Mouse (Mus musculus): Measurements from ENCODE around the gene Egln3. TPM values are rescaled to one million over a fixed set of nuclear protein-coding genes. Genes with fewer than 3 reads are reported as not detected.

Gene Egln3
- polyA plus RNA-seq, 1 experiment from 2014 or later: 6.6 TPM

GRCm38 (mm10) chr12:54200856-54201255 lies 2.8 kb downstream of the Egln3 start:
- no peak for ATAC-seq (ENCODE audit: low FRiP score)
- Histone ChIP-seq H3K4me2 (peak overlapping the region; percentile 36), H3K27me3 (replicated peaks) (peaks cover 18% of the 10 kb centered on the region), H3K9me3 (replicated peaks) (no peaks in the 10 kb centered on the region), H3K36me3 (no peaks in the 10 kb centered on the region), H3K9ac (replicated peaks) (no peak overlapping the region), H3K4me3 (replicated peaks) (0 out of 2 replicates have a peak overlapping the region, but pooled peaks have one; percentile 9), H3K27ac (replicated peaks) (no peak overlapping the region), H3K4me1 (peaks cover 39% of the 10 kb centered on the region)
- WGBS: 31% methylated on average over 6 of the region's 6 CpGs

GRCm38 (mm10) chr12:54200172-54200571 lies 3.5 kb downstream of the Egln3 start:
- peaks cover 18% of the 10 kb centered on the region for H3K27me3 ChIP-seq (replicated peaks)
- H3K36me3 ChIP-seq: no peaks in the 10 kb centered on the region
- peak overlapping the region; percentile 12; the same call in 1 of the 2 replicates for H3K4me2 ChIP-seq
- no peak overlapping the region for H3K27ac ChIP-seq (replicated peaks)
- H3K4me1 ChIP-seq: peaks cover 41% of the 10 kb centered on the region
- H3K9ac ChIP-seq (replicated peaks): no peak overlapping the region
- no peaks in the 10 kb centered on the region for H3K9me3 ChIP-seq (replicated peaks)
- 38% methylated on average over 4 of the region's 4 CpGs for WGBS
- no peak for ATAC-seq (ENCODE audit: low FRiP score)
- no peak overlapping the region; the same call in 1 of the 2 replicates for H3K4me3 ChIP-seq (replicated peaks)

- Histone ChIP-seq H3K4me1 (peaks cover 40% of the 10 kb centered on the region), H3K4me3 (replicated peaks) (no peak overlapping the region), H3K27ac (replicated peaks) (no peak overlapping the region), H3K27me3 (replicated peaks) (peaks cover 10% of the 10 kb centered on the region), H3K4me2 (peak overlapping the region; percentile 38), H3K9ac (replicated peaks) (no peak overlapping the region), H3K9me3 (replicated peaks) (no peaks in the 10 kb centered on the region), H3K36me3 (no peaks in the 10 kb centered on the region)
- 85% methylated on average over 4 of the region's 4 CpGs for WGBS
- ATAC-seq (ENCODE audit: low FRiP score): no peak
Observed at GRCm38 (mm10) chr12:54198282-54198918, 5.3 kb downstream of the Egln3 start.

- ATAC-seq (ENCODE audit: low FRiP score): no peak
- 41% methylated on average over 11 of the region's 11 CpGs for WGBS
- Histone ChIP-seq H3K27ac (replicated peaks) (no peak overlapping the region), H3K36me3 (no peaks in the 10 kb centered on the region), H3K27me3 (replicated peaks) (peaks cover 10% of the 10 kb centered on the region), H3K9ac (replicated peaks) (no peak overlapping the region), H3K4me1 (peaks cover 40% of the 10 kb centered on the region), H3K9me3 (replicated peaks) (no peaks in the 10 kb centered on the region), H3K4me3 (replicated peaks) (no peak overlapping the region), H3K4me2 (peak overlapping the region; percentile 38)
Observed at GRCm38 (mm10) chr12:54197849-54198248, 5.8 kb downstream of the Egln3 start.

- H3K4me1 ChIP-seq: peaks cover 40% of the 10 kb centered on the region
- H3K9me3 ChIP-seq (replicated peaks): no peaks in the 10 kb centered on the region
- H3K36me3 ChIP-seq: no peaks in the 10 kb centered on the region
- 29% methylated on average over 6 of the region's 6 CpGs for WGBS
- H3K4me3 ChIP-seq (replicated peaks): no peak overlapping the region
- peak; percentile 37; the same call in 1 of the 2 replicates for ATAC-seq (ENCODE audit: low FRiP score)
- peaks cover 5% of the 10 kb centered on the region for H3K27me3 ChIP-seq (replicated peaks)
- no peak overlapping the region for H3K27ac ChIP-seq (replicated peaks)
- peak overlapping the region; percentile 38 for H3K4me2 ChIP-seq
- no peak overlapping the region for H3K9ac ChIP-seq (replicated peaks)
Observed at GRCm38 (mm10) chr12:54197301-54197782, 6.3 kb downstream of the Egln3 start.

GRCm38 (mm10) chr12:54196881-54197280 lies 6.8 kb downstream of the Egln3 start:
- no peak for ATAC-seq (ENCODE audit: low FRiP score)
- Histone ChIP-seq H3K27ac (replicated peaks) (no peak overlapping the region), H3K9ac (replicated peaks) (no peak overlapping the region), H3K36me3 (no peaks in the 10 kb centered on the region), H3K4me1 (peaks cover 44% of the 10 kb centered on the region), H3K4me3 (replicated peaks) (no peak overlapping the region), H3K27me3 (replicated peaks) (0 out of 2 replicates have a peak, but pooled peaks cover under 1% of the 10 kb centered on the region), H3K4me2 (peak overlapping the region; percentile 38), H3K9me3 (replicated peaks) (no peaks in the 10 kb centered on the region)
- 62% methylated on average over 8 of the region's 8 CpGs for WGBS

- H3K4me1 ChIP-seq: peaks cover 53% of the 10 kb centered on the region
- H3K27me3 ChIP-seq (replicated peaks): no peaks in the 10 kb centered on the region
- no peak overlapping the region for H3K9ac ChIP-seq (replicated peaks)
- no peak overlapping the region for H3K4me2 ChIP-seq
- H3K36me3 ChIP-seq: no peaks in the 10 kb centered on the region
- no peak for ATAC-seq (ENCODE audit: low FRiP score)
- no peak overlapping the region for H3K4me3 ChIP-seq (replicated peaks)
- no peak overlapping the region for H3K27ac ChIP-seq (replicated peaks)
- no peaks in the 10 kb centered on the region for H3K9me3 ChIP-seq (replicated peaks)
- WGBS: 13% methylated on average over 5 of the region's 5 CpGs
Observed at GRCm38 (mm10) chr12:54194159-54194558, 9.5 kb downstream of the Egln3 start.

GRCm38 (mm10) chr12:54192305-54192661 lies 11.4 kb downstream of the Egln3 start:
- H3K4me1 ChIP-seq: peaks cover 45% of the 10 kb centered on the region
- peak overlapping the region; percentile 60; the same call in 1 of the 2 replicates for H3K27ac ChIP-seq (replicated peaks)
- no peaks in the 10 kb centered on the region for H3K36me3 ChIP-seq
- no peak for ATAC-seq (ENCODE audit: low FRiP score)
- no peaks in the 10 kb centered on the region for H3K9me3 ChIP-seq (replicated peaks)
- H3K27me3 ChIP-seq (replicated peaks): no peaks in the 10 kb centered on the region
- peak overlapping the region; percentile 37 for H3K4me3 ChIP-seq (replicated peaks)
- H3K4me2 ChIP-seq: peak overlapping the region; percentile 63
- WGBS: 1% methylated on average over 5 of the region's 5 CpGs
- H3K9ac ChIP-seq (replicated peaks): peak overlapping the region; percentile 31; the same call in 1 of the 2 replicates

GRCm38 (mm10) chr12:54191608-54192304 lies 11.9 kb downstream of the Egln3 start:
- peak overlapping the region; percentile 31; the same call in 1 of the 2 replicates for H3K9ac ChIP-seq (replicated peaks)
- peaks cover 42% of the 10 kb centered on the region for H3K4me1 ChIP-seq
- H3K27me3 ChIP-seq (replicated peaks): no peaks in the 10 kb centered on the region
- no peaks in the 10 kb centered on the region for H3K9me3 ChIP-seq (replicated peaks)
- peak; percentile 91 for ATAC-seq (ENCODE audit: low FRiP score)
- H3K36me3 ChIP-seq: no peaks in the 10 kb centered on the region
- peak overlapping the region; percentile 60; the same call in 1 of the 2 replicates for H3K27ac ChIP-seq (replicated peaks)
- peak overlapping the region; percentile 37 for H3K4me3 ChIP-seq (replicated peaks)
- WGBS: 4% methylated on average over 19 of the region's 19 CpGs
- peak overlapping the region; percentile 63 for H3K4me2 ChIP-seq

- Histone ChIP-seq H3K4me1 (peaks cover 42% of the 10 kb centered on the region), H3K9ac (replicated peaks) (no peak overlapping the region), H3K27ac (replicated peaks) (peak overlapping the region; percentile 60; the same call in 1 of the 2 replicates), H3K4me2 (peak overlapping the region; percentile 63), H3K4me3 (replicated peaks) (no peak overlapping the region), H3K36me3 (no peaks in the 10 kb centered on the region), H3K9me3 (replicated peaks) (no peaks in the 10 kb centered on the region), H3K27me3 (replicated peaks) (no peaks in the 10 kb centered on the region)
- 46% methylated on average over 9 of the region's 9 CpGs for WGBS
- no peak for ATAC-seq (ENCODE audit: low FRiP score)
Observed at GRCm38 (mm10) chr12:54191181-54191580, 12.5 kb downstream of the Egln3 start.

GRCm38 (mm10) chr12:54187812-54188600 lies 15.7 kb downstream of the Egln3 start:
- no peak for ATAC-seq (ENCODE audit: low FRiP score)
- no peaks in the 10 kb centered on the region for H3K27me3 ChIP-seq (replicated peaks)
- WGBS: 75% methylated on average over 17 of the region's 17 CpGs

More at GRCm38 (mm10) chr12:54187812-54188600, 15.7 kb downstream of the Egln3 start:
- H3K27ac ChIP-seq (replicated peaks): peak overlapping the region; percentile 14; the same call in 1 of the 2 replicates
- no peaks in the 10 kb centered on the region for H3K9me3 ChIP-seq (replicated peaks)
- no peak overlapping the region for H3K4me3 ChIP-seq (replicated peaks)
- H3K4me1 ChIP-seq: peaks cover 29% of the 10 kb centered on the region
- no peak overlapping the region for H3K4me2 ChIP-seq
- H3K9ac ChIP-seq (replicated peaks): no peak overlapping the region
- H3K36me3 ChIP-seq: no peaks in the 10 kb centered on the region
